Mouse (Mus musculus) myocyte (in vitro differentiated cells): ENCODE measurements around the gene Macrod2.

ENCODE experiments used
- CEBPB ChIP-seq: IDR thresholded peaks from 2 replicates; pipeline ENCODE4 v1.6.1; 2011; ENCODE audit warnings: mild to moderate bottlenecking, moderate library complexity; ENCODE audit not compliant: poor library complexity, insufficient read depth, severe bottlenecking
- E2F4 ChIP-seq: IDR thresholded peaks from one replicate; pipeline ENCODE4 v1.6.1; 2011; ENCODE audit warnings: mild to moderate bottlenecking, control low read depth, moderate library complexity; ENCODE audit not compliant: insufficient read depth
- MAX ChIP-seq: IDR thresholded peaks from one replicate; pipeline ENCODE4 v1.6.1; 2011; ENCODE audit warnings: low read depth, mild to moderate bottlenecking, control low read depth
- MYOG ChIP-seq, 3 experiments: IDR thresholded peaks; one replicate each; pipeline ENCODE4 v1.6.1; 2011; ENCODE audit warnings: control low read depth in 2 of 3, low read depth in 2 of 3, mild to moderate bottlenecking in 2 of 3; ENCODE audit not compliant: insufficient read length in 2 of 3, control insufficient read depth in 1 of 3, insufficient read depth in 1 of 3
- POLR2A ChIP-seq: IDR thresholded peaks from one replicate; pipeline ENCODE4 v1.6.1; 2011; ENCODE audit warnings: low read depth, mild to moderate bottlenecking, control low read depth, moderate library complexity; ENCODE audit not compliant: insufficient read length
- POLR2AphosphoS2 ChIP-seq: IDR thresholded peaks from one replicate; pipeline ENCODE4 v1.6.1; 2011; ENCODE audit warnings: low read depth, control low read depth; ENCODE audit not compliant: insufficient read length
- REST ChIP-seq: IDR thresholded peaks from one replicate; pipeline ENCODE4 v1.6.1; 2011; ENCODE audit warnings: mild to moderate bottlenecking, control low read depth, moderate library complexity; ENCODE audit not compliant: insufficient read depth, insufficient read length
- TCF12 ChIP-seq: IDR thresholded peaks from one replicate; pipeline ENCODE4 v1.6.1; 2011; ENCODE audit warnings: mild to moderate bottlenecking, control low read depth; ENCODE audit not compliant: poor library complexity, insufficient read depth, severe bottlenecking
- USF1 ChIP-seq: IDR thresholded peaks from one replicate; pipeline ENCODE4 v1.6.1; 2011; ENCODE audit warnings: low read depth, mild to moderate bottlenecking, control low read depth, moderate library complexity

GRCm38 (mm10) chr2:141879711-141880110 is 1484.6 kb downstream of the Macrod2 start:
- TF ChIP-seq E2F4 = no peak
- TF ChIP-seq POLR2A = no peak
- no peak for TF ChIP-seq MAX
- TF ChIP-seq TCF12 = no peak
- no peak for TF ChIP-seq POLR2AphosphoS2
- no peak for TF ChIP-seq USF1
- no peak for TF ChIP-seq REST
- no peak for TF ChIP-seq CEBPB
- TF ChIP-seq MYOG (IDR thresholded peaks at IDR 0.05; ENCODE audit: control insufficient read depth in 1 of 3, insufficient read depth in 1 of 3, insufficient read length in 2 of 3, low read depth in 2 of 3) = no peak
